Mouse (Mus musculus) liver, embryonic 16.5 days (tissue): Measurements from ENCODE around the gene Camp. TPM values are rescaled to one million over a fixed set of nuclear protein-coding genes. Genes with fewer than 3 reads are reported as not detected.

Source experiments
- ATAC-seq: fragments of 200-750 bp; cut with Nextera tagmentation; 2 replicates; pipeline ENCODE4 v1.8.0; 2017; ENCODE audit warnings: low read depth, mild to moderate bottlenecking, moderate number of reproducible peaks, moderate library complexity
- H3K27ac ChIP-seq: fragments of 300-500 bp; sonication (generic); 2 replicates; pipeline ENCODE4 v1.5.1; 2014; ENCODE audit warnings: mild to moderate bottlenecking, low read length
- H3K27me3 ChIP-seq: fragments of 300-500 bp; sonication (generic); 2 replicates; pipeline ENCODE4 v1.6.1; 2014; ENCODE audit warnings: low read depth, low read length, mixed read lengths; ENCODE audit not compliant: control insufficient read depth, insufficient read depth
- H3K36me3 ChIP-seq: fragments of 300-500 bp; sonication (generic); 2 replicates; pipeline ENCODE4 v1.6.1; 2014; ENCODE audit warnings: mild to moderate bottlenecking; ENCODE audit not compliant: control insufficient read depth, insufficient read depth
- H3K4me1 ChIP-seq: fragments of 300-500 bp; sonication (generic); 2 replicates; pipeline ENCODE4 v1.6.1; 2014; ENCODE audit warnings: low read depth, low read length, mixed read lengths; ENCODE audit not compliant: control insufficient read depth
- H3K4me2 ChIP-seq: fragments of 300-500 bp; sonication (generic); 2 replicates; pipeline ENCODE4 v1.6.1; 2014; ENCODE audit warnings: low read depth, low read length, mixed read lengths
- H3K4me3 ChIP-seq: fragments of 300-500 bp; sonication (generic); 2 replicates; pipeline ENCODE4 v1.5.1; 2014; ENCODE audit warnings: low read depth, mild to moderate bottlenecking, low read length
- H3K9ac ChIP-seq: fragments of 300-500 bp; sonication (generic); 2 replicates; pipeline ENCODE4 v1.6.1; 2014; ENCODE audit warnings: low read depth, low read length
- H3K9me3 ChIP-seq: fragments of 300-500 bp; sonication (generic); replicated peaks from 2 replicates; pipeline ENCODE4 v1.6.1; 2016; ENCODE audit warnings: low read length; ENCODE audit not compliant: control insufficient read depth
- WGBS: fragments of 180-500 bp; shearing (Covaris S2); extraction: QIAGEN DNeasy Blood & Tissue Kit; methylation state at CpG from one replicate; pipeline ENCODE4 v1.1.7; 2014; ENCODE audit not compliant: insufficient replicate concordance; 5-methylcytosine and 5-hydroxymethylcytosine counted together
- polyA plus RNA-seq: library from polyadenylated mRNA; unstranded; fragments of >200 nt; fragmentation: Nextera tagmentation; extraction: Ambion mirVana; gene quantifications from 2 replicates; pipeline ENCODE4 v1.2.1, GENCODE M21; 2015

The Camp gene
- 303 and 340 TPM in 2 replicates for polyA plus RNA-seq

DNA sequence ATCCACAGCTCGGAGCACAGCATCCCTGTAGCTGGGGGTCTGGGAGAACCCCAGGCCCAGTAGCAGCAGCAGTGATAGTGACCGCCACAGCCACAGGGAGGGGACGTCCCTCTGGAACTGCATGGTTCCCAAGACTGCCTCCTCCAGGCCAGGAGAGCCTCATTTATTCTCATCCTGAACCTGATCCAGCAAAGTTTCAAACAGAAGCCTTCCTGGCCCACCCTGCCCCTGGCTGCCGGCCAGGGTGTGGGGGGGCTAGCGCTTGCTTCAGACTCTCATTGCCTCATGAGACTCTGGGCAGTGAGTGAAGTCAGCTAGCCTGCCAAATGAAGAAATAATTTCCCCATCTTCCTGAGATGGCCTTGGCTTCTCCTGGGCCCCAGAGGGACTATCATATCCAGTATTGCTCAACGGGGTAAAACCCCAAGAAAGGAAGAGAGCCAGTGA is at the start of gene Camp:
TSS of gene Camp (minus strand) at position 306 of the 447 bp plus-strand sequence.
- peak within 1 kb of the TSS; percentile 22 for H3K4me3 ChIP-seq
- ATAC-seq, result peak; percentile 45
- no peak within 1 kb of the TSS for H3K4me2 ChIP-seq
- no peaks in the 10 kb centered on the region for H3K27me3 ChIP-seq
- H3K36me3 ChIP-seq, result 0 out of 2 replicates have a peak, but pooled peaks cover under 1% of the 10 kb centered on the region
- 69% methylated on average over 6 of the region's 6 CpGs for WGBS
- no peaks in the 10 kb centered on the region for H3K4me1 ChIP-seq
- no peak within 1 kb of the TSS; the same call in 1 of the 2 replicates for H3K9ac ChIP-seq
- peak within 1 kb of the TSS; percentile 21 for H3K27ac ChIP-seq
- H3K9me3 ChIP-seq, result no peaks in the 10 kb centered on the region

GRCm38 (mm10) chr9:109898027-109898426 is 48.6 kb upstream of the Camp start:
- Histone ChIP-seq H3K27ac (no peak overlapping the region), H3K9me3 (no peaks in the 10 kb centered on the region), H3K36me3 (peaks cover 12% of the 10 kb centered on the region), H3K4me1 (peaks cover 2% of the 10 kb centered on the region), H3K4me2 (no peak overlapping the region), H3K27me3 (no peaks in the 10 kb centered on the region), H3K4me3 (no peak overlapping the region), H3K9ac (no peak overlapping the region)
- WGBS, result 46% methylated on average over 2 of the region's 2 CpGs
- no peak for ATAC-seq

GRCm38 (mm10) chr9:109896253-109897150 is 47.1 kb upstream of the Camp start:
- Histone ChIP-seq H3K4me3 (no peak overlapping the region), H3K9me3 (no peaks in the 10 kb centered on the region), H3K27ac (peak overlapping the region; percentile 20; the same call in 1 of the 2 replicates), H3K36me3 (peaks cover 23% of the 10 kb centered on the region), H3K9ac (no peak overlapping the region), H3K27me3 (no peaks in the 10 kb centered on the region), H3K4me1 (peaks cover 2% of the 10 kb centered on the region), H3K4me2 (no peak overlapping the region; the same call in 1 of the 2 replicates)
- ATAC-seq, result no peak
- 71% methylated on average over 8 of the region's 8 CpGs for WGBS

DNA sequence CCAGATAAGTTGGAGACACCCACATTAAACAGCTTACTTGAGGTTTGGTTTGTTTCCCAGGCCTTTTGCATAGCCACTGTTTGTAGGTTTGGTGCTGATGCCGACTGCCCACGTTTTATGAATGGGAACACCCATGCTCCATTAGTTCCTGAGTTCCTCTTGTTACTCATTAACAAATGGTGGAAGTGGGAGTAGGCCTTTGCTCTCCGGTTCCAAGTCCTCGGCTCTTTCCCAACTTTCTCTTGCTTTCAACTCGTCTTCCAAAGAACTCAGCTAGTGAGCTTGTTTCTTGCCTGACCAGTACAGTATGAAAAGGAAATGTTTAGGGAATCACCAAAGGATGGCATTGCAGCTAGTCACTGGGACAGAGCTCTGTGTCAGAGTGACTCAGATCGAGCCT is 46.2 kb upstream of the Camp start:
- Histone ChIP-seq H3K4me1 (peaks cover 2% of the 10 kb centered on the region), H3K9me3 (no peaks in the 10 kb centered on the region), H3K9ac (no peak overlapping the region), H3K27ac (peak overlapping the region; percentile 83), H3K36me3 (peaks cover 33% of the 10 kb centered on the region), H3K27me3 (no peaks in the 10 kb centered on the region), H3K4me3 (no peak overlapping the region), H3K4me2 (peak overlapping the region; percentile 36; the same call in 1 of the 2 replicates)
- 70% methylated on average over 6 of the region's 6 CpGs for WGBS
- ATAC-seq, result peak; percentile 57

GRCm38 (mm10) chr9:109894413-109895090 is 45.1 kb upstream of the Camp start:
- Histone ChIP-seq H3K27me3 (no peaks in the 10 kb centered on the region), H3K36me3 (peaks cover 43% of the 10 kb centered on the region), H3K27ac (peak overlapping the region; percentile 39; the same call in 1 of the 2 replicates), H3K4me2 (no peak overlapping the region), H3K9me3 (no peaks in the 10 kb centered on the region), H3K4me1 (peaks cover 2% of the 10 kb centered on the region), H3K4me3 (no peak overlapping the region), H3K9ac (no peak overlapping the region)
- ATAC-seq, result peak; percentile 66
- 50% methylated on average over 6 of the region's 6 CpGs for WGBS

DNA sequence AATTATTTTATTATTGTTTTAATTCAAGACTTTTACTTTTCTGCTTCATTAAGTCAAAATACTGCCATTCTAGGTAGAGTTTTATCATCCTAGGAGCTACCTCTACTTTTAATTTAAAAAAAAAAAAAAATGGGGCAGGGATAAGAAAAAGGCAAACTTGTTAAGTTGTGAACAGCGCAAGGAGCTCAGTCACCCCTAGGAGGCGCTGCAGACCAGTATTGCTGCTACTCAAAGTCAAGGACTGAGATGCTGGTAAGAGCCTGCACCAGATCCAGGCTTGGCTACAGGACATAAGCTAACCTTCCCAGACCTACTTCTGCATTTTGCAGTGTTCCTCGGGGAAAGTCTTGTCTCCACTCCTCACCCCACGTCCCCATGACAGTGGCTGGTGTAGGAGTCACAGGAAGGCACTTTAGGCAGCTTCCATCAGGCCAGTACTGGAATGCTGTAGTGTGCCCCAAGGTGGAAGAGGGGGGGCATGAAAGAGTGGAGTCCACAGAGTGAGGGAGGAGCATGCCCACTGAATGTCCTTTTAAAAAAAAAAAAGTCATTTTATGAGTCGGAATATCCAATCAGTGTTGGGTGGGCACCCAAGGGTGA is 43.3 kb upstream of the Camp start:
- WGBS, result 54% methylated on average over 5 of the region's 5 CpGs

DNA sequence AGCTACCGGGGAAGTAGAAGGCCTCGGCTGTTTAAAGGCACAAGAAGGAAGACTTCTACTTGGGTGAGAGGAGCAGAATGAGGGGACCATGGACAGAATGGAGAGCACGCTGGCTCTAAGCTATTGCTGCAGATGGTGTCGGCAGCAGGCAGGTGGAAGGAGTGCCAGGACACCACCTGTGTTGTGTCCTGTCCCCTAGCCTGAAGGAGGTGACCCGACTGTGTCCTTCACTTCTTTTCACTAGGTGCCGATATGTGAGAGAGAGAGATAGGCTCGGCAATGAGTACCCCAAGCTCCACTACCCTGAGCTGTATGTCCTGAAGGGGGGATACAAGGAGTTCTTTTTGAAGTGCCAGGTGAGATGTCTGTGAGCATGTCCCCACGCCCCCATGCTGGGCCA is 42.1 kb upstream of the Camp start:
- H3K9ac ChIP-seq, result no peak overlapping the region
- H3K27ac ChIP-seq, result no peak overlapping the region
- no peak for ATAC-seq
- H3K9me3 ChIP-seq, result no peaks in the 10 kb centered on the region
- H3K4me3 ChIP-seq, result no peak overlapping the region
- WGBS, result 85% methylated on average over 8 of the region's 8 CpGs
- H3K4me2 ChIP-seq, result no peak overlapping the region
- H3K27me3 ChIP-seq, result no peaks in the 10 kb centered on the region
- no peaks in the 10 kb centered on the region; the same call in 1 of the 2 replicates for H3K4me1 ChIP-seq
- H3K36me3 ChIP-seq, result peaks cover 71% of the 10 kb centered on the region

More for the DNA sequence above, 43.3 kb upstream of the Camp start:
- H3K4me3 ChIP-seq, result no peak overlapping the region
- peaks cover 2% of the 10 kb centered on the region for H3K4me1 ChIP-seq
- ATAC-seq, result no peak
- no peaks in the 10 kb centered on the region for H3K9me3 ChIP-seq
- H3K27ac ChIP-seq, result no peak overlapping the region
- H3K36me3 ChIP-seq, result peaks cover 61% of the 10 kb centered on the region
- H3K27me3 ChIP-seq, result no peaks in the 10 kb centered on the region
- no peak overlapping the region for H3K9ac ChIP-seq
- no peak overlapping the region for H3K4me2 ChIP-seq

- Histone ChIP-seq H3K9me3 (no peaks in the 10 kb centered on the region), H3K27ac (no peak overlapping the region), H3K36me3 (peaks cover 95% of the 10 kb centered on the region), H3K4me3 (no peak overlapping the region), H3K4me2 (no peak overlapping the region), H3K4me1 (no peaks in the 10 kb centered on the region), H3K27me3 (no peaks in the 10 kb centered on the region), H3K9ac (no peak overlapping the region)
- ATAC-seq, result no peak
- WGBS, result 85% methylated on average over 5 of the region's 5 CpGs
These were observed 37.9 kb upstream of the Camp start for GRCm38 (mm10) chr9:109887321-109887720.
